ENCODE assay signal across 26 mouse cellular contexts in genomic region chr1:174689301-174689700, GRCm38 (mm10).
"Had no signal": no experiment of that assay in that cellular context is flagged by ENCODE, and none has a peak within 500 bp of the region (broad histone marks: within the 10 kb centered on the region; RNA-seq: fewer than 3 reads in every experiment).

No protein-coding gene starts in this region.

- H3K4me3 ChIP-seq: embryonic facial prominence, embryonic 10.5 days; embryonic facial prominence, embryonic 12.5 days; embryonic facial prominence, embryonic 13.5 days; embryonic facial prominence, embryonic 15.5 days; erythroblast, embryonic 14.5 days; forebrain, embryonic 10.5 days; forebrain, embryonic 12.5 days; forebrain, embryonic 13.5 days; forebrain, embryonic 15.5 days; gastrocnemius, adult 2 months; heart, adult 2 months; heart, embryonic 10.5 days had no signal

- ATAC-seq: forebrain, embryonic 13.5 days; forebrain, embryonic 14.5 days; forebrain, embryonic 15.5 days; forebrain, embryonic 16.5 days; forebrain, postnatal 0 days had no signal

- H3K4me2 ChIP-seq: embryonic facial prominence, embryonic 12.5 days; embryonic facial prominence, embryonic 13.5 days; embryonic facial prominence, embryonic 15.5 days; forebrain, embryonic 12.5 days; forebrain, embryonic 13.5 days; forebrain, embryonic 15.5 days; heart, embryonic 11.5 days had no signal

- H3K36me3 ChIP-seq: embryonic facial prominence, embryonic 10.5 days; embryonic facial prominence, embryonic 12.5 days; embryonic facial prominence, embryonic 13.5 days; embryonic facial prominence, embryonic 15.5 days; forebrain, embryonic 10.5 days; forebrain, embryonic 12.5 days; forebrain, embryonic 15.5 days; heart, embryonic 10.5 days had no signal

- H3K9me3 ChIP-seq: embryonic facial prominence, embryonic 10.5 days; embryonic facial prominence, embryonic 12.5 days; embryonic facial prominence, embryonic 13.5 days; embryonic facial prominence, embryonic 15.5 days; forebrain, embryonic 10.5 days; forebrain, embryonic 12.5 days; forebrain, embryonic 13.5 days; forebrain, embryonic 15.5 days; heart, embryonic 10.5 days had no signal

- H3K4me1 ChIP-seq: embryonic facial prominence, embryonic 10.5 days; embryonic facial prominence, embryonic 12.5 days; embryonic facial prominence, embryonic 13.5 days; embryonic facial prominence, embryonic 15.5 days; forebrain, embryonic 10.5 days; forebrain, embryonic 12.5 days; forebrain, embryonic 13.5 days; forebrain, embryonic 15.5 days; heart, embryonic 10.5 days had no signal

- H3K27ac ChIP-seq: embryonic facial prominence, embryonic 10.5 days; embryonic facial prominence, embryonic 12.5 days; embryonic facial prominence, embryonic 13.5 days; embryonic facial prominence, embryonic 15.5 days; forebrain, embryonic 10.5 days; forebrain, embryonic 12.5 days; forebrain, embryonic 13.5 days; forebrain, embryonic 15.5 days; gastrocnemius, adult 2 months; heart, adult 2 months; heart, embryonic 10.5 days had no signal

- DNase-seq: cerebellum, postnatal 14 days; cerebellum, postnatal 25 days; cerebellum, postnatal 36 days; embryo, embryonic 11 days; forebrain, postnatal 0 days; gastrocnemius, adult 2 months; gastrocnemius, postnatal 10 days; gastrocnemius, postnatal 14 days; gastrocnemius, postnatal 25 days; gastrocnemius, postnatal 36 days; heart, adult 11 months; heart, adult 18-20 months; heart, adult 2 months had no signal

- H3K9ac ChIP-seq: embryonic facial prominence, embryonic 12.5 days; embryonic facial prominence, embryonic 13.5 days; embryonic facial prominence, embryonic 15.5 days; forebrain, embryonic 12.5 days; forebrain, embryonic 13.5 days; forebrain, embryonic 15.5 days; forebrain, postnatal 0 days had no signal

- H3K27me3 ChIP-seq: embryonic facial prominence, embryonic 12.5 days; embryonic facial prominence, embryonic 13.5 days; embryonic facial prominence, embryonic 15.5 days; forebrain, embryonic 12.5 days; forebrain, embryonic 13.5 days; forebrain, embryonic 15.5 days had no signal
